Mouse (Mus musculus) kidney, embryonic 16.5 days (tissue): Measurements from ENCODE around the gene Nid2. TPM values are rescaled to one million over a fixed set of nuclear protein-coding genes. Genes with fewer than 3 reads are reported as not detected.

ENCODE experiments used
- ATAC-seq: fragments of 200-750 bp; cut with Nextera tagmentation; 2 replicates; pipeline ENCODE4 v1.8.0; 2017; ENCODE audit warnings: moderate TSS enrichment; ENCODE audit not compliant: low FRiP score, low TSS enrichment
- H3K27ac ChIP-seq: fragments of 300-500 bp; sonication (generic); 2 replicates; pipeline ENCODE4 v1.5.1; 2014; ENCODE audit warnings: low read length
- H3K27me3 ChIP-seq: fragments of 300-500 bp; sonication (generic); 2 replicates; pipeline ENCODE4 v1.6.1; 2014; ENCODE audit warnings: low read length, control low read depth, mixed read lengths; ENCODE audit not compliant: insufficient read depth
- H3K36me3 ChIP-seq: fragments of 300-500 bp; sonication (generic); 2 replicates; pipeline ENCODE4 v1.6.1; 2014; ENCODE audit warnings: low read length, control low read depth, mixed read lengths; ENCODE audit not compliant: insufficient read depth
- H3K4me1 ChIP-seq: fragments of 300-500 bp; sonication (generic); 2 replicates; pipeline ENCODE4 v1.6.1; 2014; ENCODE audit warnings: low read length, control low read depth, mixed read lengths; ENCODE audit not compliant: insufficient read depth
- H3K4me2 ChIP-seq: fragments of 300-500 bp; sonication (generic); replicated peaks from 2 replicates; pipeline ENCODE4 v1.6.1; 2014; ENCODE audit warnings: low read depth, low read length
- H3K4me3 ChIP-seq: fragments of 300-500 bp; sonication (generic); 2 replicates; pipeline ENCODE4 v1.5.1; 2014; ENCODE audit warnings: mild to moderate bottlenecking, low read length
- H3K9ac ChIP-seq: fragments of 300-500 bp; sonication (generic); replicated peaks from 2 replicates; pipeline ENCODE4 v1.6.1; 2014; ENCODE audit warnings: low read length
- H3K9me3 ChIP-seq: fragments of 300-500 bp; sonication (generic); 2 replicates; pipeline ENCODE4 v1.6.1; 2016; ENCODE audit warnings: low read length, control low read depth
- WGBS: fragments of 180-500 bp; shearing (Covaris S2); extraction: QIAGEN DNeasy Blood & Tissue Kit; methylation state at CpG from one replicate; pipeline ENCODE4 v1.1.7; 2014; 5-methylcytosine and 5-hydroxymethylcytosine counted together
- polyA plus RNA-seq: library from polyadenylated mRNA; unstranded; fragments of >200 nt; fragmentation: Nextera tagmentation; extraction: Ambion mirVana; gene quantifications from 2 replicates; pipeline ENCODE4 v1.2.1, GENCODE M21; 2015

The Nid2 gene
- polyA plus RNA-seq, 1 experiment from 2014 or later = 147 TPM

- no peaks in the 10 kb centered on the region for H3K4me1 ChIP-seq
- ATAC-seq = no peak
- WGBS = 72% methylated on average over 18 of the region's 18 CpGs
- H3K27ac ChIP-seq = no peak overlapping the region
- no peak overlapping the region for H3K4me3 ChIP-seq
- no peak overlapping the region for H3K9ac ChIP-seq
- no peaks in the 10 kb centered on the region for H3K27me3 ChIP-seq
- H3K36me3 ChIP-seq = peaks cover 23% of the 10 kb centered on the region
- no peak overlapping the region for H3K4me2 ChIP-seq
- H3K9me3 ChIP-seq = no peaks in the 10 kb centered on the region
These were observed 45.7 kb downstream of the Nid2 start for GRCm38 (mm10) chr14:19796541-19797304.

DNA sequence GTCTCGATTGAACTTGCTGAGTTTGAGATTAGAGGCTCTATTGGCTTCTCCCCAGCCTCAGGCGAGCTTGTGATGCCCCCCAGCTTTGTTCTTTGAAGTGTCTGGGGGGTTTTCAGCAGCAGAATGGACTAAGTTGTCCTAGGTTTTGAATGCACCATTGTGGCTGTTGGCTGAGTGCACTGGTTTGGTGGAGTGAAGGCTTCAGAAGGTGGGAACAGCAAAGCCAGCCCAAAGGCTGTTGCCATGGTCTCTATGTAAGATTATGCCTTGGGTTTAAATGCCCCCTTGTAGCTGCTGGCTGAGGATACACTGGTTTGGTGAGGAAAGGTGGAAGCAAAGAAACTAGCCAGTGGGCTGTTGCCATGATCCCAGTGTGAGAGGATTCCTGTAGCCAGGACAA lies 49.4 kb downstream of the Nid2 start:
- Histone ChIP-seq H3K4me1 (no peaks in the 10 kb centered on the region), H3K27ac (no peak overlapping the region), H3K27me3 (no peaks in the 10 kb centered on the region), H3K9ac (no peak overlapping the region), H3K36me3 (peaks cover 27% of the 10 kb centered on the region), H3K4me2 (no peak overlapping the region), H3K4me3 (no peak overlapping the region), H3K9me3 (no peaks in the 10 kb centered on the region)
- WGBS = 48% methylated on average over 2 of the region's 2 CpGs
- ATAC-seq = no peak

DNA sequence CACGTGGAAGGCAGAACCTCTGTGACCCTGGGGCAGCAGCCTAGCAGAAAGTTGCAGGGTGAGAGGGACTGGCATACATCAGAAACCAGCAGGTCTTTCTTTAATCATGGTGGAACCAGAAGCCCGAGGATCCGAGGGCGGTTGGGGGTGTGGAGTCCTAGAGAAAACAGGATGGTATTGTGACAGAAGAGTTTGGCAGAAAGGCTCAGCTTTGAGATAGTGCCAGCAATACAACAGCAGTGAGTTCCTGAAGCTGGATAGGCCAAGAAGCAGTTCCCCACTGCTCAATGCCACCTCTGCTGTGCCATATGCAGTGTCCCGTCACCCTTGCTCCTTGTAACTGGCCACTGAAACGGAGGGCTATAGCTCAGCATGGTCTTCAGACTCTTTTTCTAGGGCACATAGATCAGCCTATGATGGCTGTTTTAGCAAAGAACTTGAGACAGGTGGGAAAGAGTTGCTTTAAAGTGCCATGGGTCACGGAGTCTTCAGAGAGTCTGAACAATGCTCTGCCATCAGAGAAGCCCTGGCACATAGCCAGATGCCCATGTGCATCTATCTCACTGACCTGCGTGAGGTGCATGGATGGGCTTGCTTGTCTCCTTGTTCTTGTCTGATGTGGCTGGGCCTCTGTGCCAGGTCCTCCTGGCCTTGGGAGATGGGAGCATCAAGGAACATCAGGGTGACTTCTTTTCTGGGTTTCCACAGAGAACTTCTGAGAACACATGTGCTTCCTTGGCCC lies 50.6 kb downstream of the Nid2 start:
- no peaks in the 10 kb centered on the region for H3K9me3 ChIP-seq
- H3K9ac ChIP-seq = no peak overlapping the region
- H3K4me2 ChIP-seq = no peak overlapping the region
- H3K4me1 ChIP-seq = no peaks in the 10 kb centered on the region
- no peak overlapping the region for H3K4me3 ChIP-seq
- no peaks in the 10 kb centered on the region for H3K27me3 ChIP-seq
- peaks cover 34% of the 10 kb centered on the region for H3K36me3 ChIP-seq
- no peak for ATAC-seq
- H3K27ac ChIP-seq = no peak overlapping the region
- WGBS = 83% methylated on average over 8 of the region's 8 CpGs

- WGBS = 72% methylated on average over 4 of the region's 4 CpGs
- no peaks in the 10 kb centered on the region for H3K4me1 ChIP-seq
- H3K9me3 ChIP-seq = no peaks in the 10 kb centered on the region
- no peak overlapping the region for H3K4me3 ChIP-seq
- no peak overlapping the region for H3K9ac ChIP-seq
- no peak for ATAC-seq
- H3K4me2 ChIP-seq = no peak overlapping the region
- H3K36me3 ChIP-seq = peaks cover 33% of the 10 kb centered on the region
- H3K27me3 ChIP-seq = no peaks in the 10 kb centered on the region
- H3K27ac ChIP-seq = no peak overlapping the region
These were observed 52.2 kb downstream of the Nid2 start for GRCm38 (mm10) chr14:19803222-19803621.

GRCm38 (mm10) chr14:19803623-19804022 lies 52.6 kb downstream of the Nid2 start:
- H3K27me3 ChIP-seq = no peaks in the 10 kb centered on the region
- H3K4me1 ChIP-seq = no peaks in the 10 kb centered on the region
- H3K9me3 ChIP-seq = no peaks in the 10 kb centered on the region
- WGBS = 74% methylated on average over 10 of the region's 10 CpGs
- no peak for ATAC-seq
- H3K36me3 ChIP-seq = peaks cover 29% of the 10 kb centered on the region
- H3K9ac ChIP-seq = no peak overlapping the region
- H3K27ac ChIP-seq = no peak overlapping the region
- H3K4me2 ChIP-seq = no peak overlapping the region
- no peak overlapping the region for H3K4me3 ChIP-seq

DNA sequence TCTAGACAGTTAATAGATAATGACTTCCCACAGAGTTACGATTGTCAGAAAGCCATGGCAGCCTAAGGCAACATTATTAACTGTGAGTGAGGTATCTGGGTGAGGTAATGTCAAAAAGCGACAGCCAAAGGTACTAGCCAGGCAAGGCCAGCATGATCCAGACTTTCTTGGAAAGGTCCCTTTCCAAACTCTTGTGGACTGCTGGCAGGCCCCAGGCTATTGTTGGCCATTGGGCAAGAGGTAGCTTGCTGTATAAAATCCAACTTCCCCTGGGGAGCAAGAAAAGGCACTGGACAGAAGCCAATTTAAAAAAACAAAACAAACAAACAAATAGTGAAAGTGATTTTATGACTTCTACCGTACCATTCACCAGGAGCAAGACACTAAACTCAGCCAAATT lies 56.3 kb downstream of the Nid2 start:
- H3K27ac ChIP-seq = no peak overlapping the region
- ATAC-seq = no peak
- no peaks in the 10 kb centered on the region for H3K27me3 ChIP-seq
- no peaks in the 10 kb centered on the region for H3K9me3 ChIP-seq
- peaks cover 33% of the 10 kb centered on the region for H3K36me3 ChIP-seq
- 76% methylated on average over 3 of the region's 3 CpGs for WGBS
- no peak overlapping the region for H3K9ac ChIP-seq
- no peak overlapping the region for H3K4me2 ChIP-seq
- H3K4me3 ChIP-seq = no peak overlapping the region
- H3K4me1 ChIP-seq = no peaks in the 10 kb centered on the region

GRCm38 (mm10) chr14:19807858-19808257 lies 56.8 kb downstream of the Nid2 start:
- H3K4me2 ChIP-seq = no peak overlapping the region
- no peaks in the 10 kb centered on the region for H3K9me3 ChIP-seq
- 90% methylated on average over 2 of the region's 2 CpGs for WGBS
- ATAC-seq = no peak
- no peak overlapping the region for H3K27ac ChIP-seq
- H3K9ac ChIP-seq = no peak overlapping the region
- H3K4me3 ChIP-seq = no peak overlapping the region
- H3K36me3 ChIP-seq = peaks cover 37% of the 10 kb centered on the region
- H3K4me1 ChIP-seq = no peaks in the 10 kb centered on the region
- H3K27me3 ChIP-seq = no peaks in the 10 kb centered on the region

DNA sequence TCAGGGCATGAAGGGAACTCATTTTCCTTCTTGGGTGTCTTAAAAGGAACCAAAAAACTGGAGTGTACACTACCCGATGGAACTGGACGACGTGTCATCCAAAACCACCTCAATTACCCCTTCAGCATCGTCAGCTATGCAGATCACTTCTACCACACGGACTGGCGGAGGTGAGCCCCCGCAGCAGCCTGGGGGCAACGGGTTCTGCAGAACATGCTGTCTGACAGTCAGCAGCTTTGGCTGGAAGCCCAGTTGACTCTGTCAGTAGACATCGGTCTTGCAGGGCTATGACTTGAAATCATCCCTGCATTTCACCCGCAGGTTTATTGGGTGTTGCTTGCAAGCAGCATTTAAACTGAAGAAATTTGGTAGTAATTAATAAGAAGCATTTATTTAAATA lies 58.9 kb downstream of the Nid2 start:
- Histone ChIP-seq H3K4me1 (no peaks in the 10 kb centered on the region), H3K9me3 (no peaks in the 10 kb centered on the region), H3K4me3 (no peak overlapping the region), H3K27ac (no peak overlapping the region), H3K9ac (no peak overlapping the region), H3K27me3 (no peaks in the 10 kb centered on the region), H3K4me2 (no peak overlapping the region), H3K36me3 (peaks cover 51% of the 10 kb centered on the region)
- 75% methylated on average over 10 of the region's 10 CpGs for WGBS
- no peak for ATAC-seq

GRCm38 (mm10) chr14:19813061-19813460 lies 62.0 kb downstream of the Nid2 start:
- H3K9ac ChIP-seq = no peak overlapping the region
- no peaks in the 10 kb centered on the region for H3K4me1 ChIP-seq
- H3K27ac ChIP-seq = no peak overlapping the region
- ATAC-seq = peak; percentile 49; the same call in 1 of the 2 replicates
- peaks cover 50% of the 10 kb centered on the region for H3K36me3 ChIP-seq
- no peak overlapping the region for H3K4me3 ChIP-seq
- no peak overlapping the region for H3K4me2 ChIP-seq
- no peaks in the 10 kb centered on the region for H3K27me3 ChIP-seq
- no peaks in the 10 kb centered on the region for H3K9me3 ChIP-seq
- WGBS = 73% methylated on average over 2 of the region's 2 CpGs

DNA sequence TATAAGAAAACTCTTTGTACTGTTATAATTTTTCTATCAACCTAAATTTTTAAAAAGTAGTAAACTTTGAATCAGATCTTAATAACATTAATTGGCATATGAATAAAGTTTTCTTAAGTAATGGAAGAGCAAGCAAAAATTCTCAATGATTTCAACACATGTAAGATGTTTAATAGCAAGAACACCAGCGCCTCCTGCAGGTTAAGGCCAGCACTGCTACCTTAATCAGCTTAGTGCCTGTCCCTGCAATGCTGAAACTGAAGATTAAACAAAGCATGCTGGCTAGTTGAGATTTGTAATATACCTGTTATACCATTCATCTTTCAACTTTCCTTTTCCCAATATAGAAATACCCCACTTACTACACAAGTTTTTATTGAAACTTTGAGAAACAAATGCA lies 66.9 kb downstream of the Nid2 start:
- 16% methylated on average over 1 of the region's 1 CpGs for WGBS

More for the DNA sequence above, 66.9 kb downstream of the Nid2 start:
- H3K9ac ChIP-seq = no peak overlapping the region
- no peaks in the 10 kb centered on the region for H3K27me3 ChIP-seq
- H3K4me1 ChIP-seq = peaks cover 5% of the 10 kb centered on the region
- H3K4me2 ChIP-seq = no peak overlapping the region
- peaks cover 53% of the 10 kb centered on the region for H3K36me3 ChIP-seq
- no peak overlapping the region for H3K27ac ChIP-seq
- no peaks in the 10 kb centered on the region for H3K9me3 ChIP-seq
- no peak overlapping the region for H3K4me3 ChIP-seq
- no peak for ATAC-seq
